Mouse (Mus musculus) adrenal gland (tissue): ENCODE results near the gene Olfr462.
"Not testable (repeated sequence)": the region's sequence is repeated elsewhere in the genome, so short reads cannot be mapped to it uniquely, and the experiment has no call there.

Experiments used
- intact Hi-C: fragments of 180-260 bp; cut with DNase I; formaldehyde crosslinking; loops from one replicate; pipeline ENCODE4 v1.15.1; 2025
- long read RNA-seq, 2 experiments: library from polyadenylated mRNA; unstranded; transcript quantifications; one replicate each; pipeline ENCODE4 v2.0.0; 2020; ENCODE audit warnings: borderline replicate concordance in 1 of 2; ENCODE audit not compliant: insufficient replicate concordance in 1 of 2

The Olfr462 gene
- long read RNA-seq, experiment 1: 0 reads
- long read RNA-seq, experiment 2: 0 reads

DNA sequence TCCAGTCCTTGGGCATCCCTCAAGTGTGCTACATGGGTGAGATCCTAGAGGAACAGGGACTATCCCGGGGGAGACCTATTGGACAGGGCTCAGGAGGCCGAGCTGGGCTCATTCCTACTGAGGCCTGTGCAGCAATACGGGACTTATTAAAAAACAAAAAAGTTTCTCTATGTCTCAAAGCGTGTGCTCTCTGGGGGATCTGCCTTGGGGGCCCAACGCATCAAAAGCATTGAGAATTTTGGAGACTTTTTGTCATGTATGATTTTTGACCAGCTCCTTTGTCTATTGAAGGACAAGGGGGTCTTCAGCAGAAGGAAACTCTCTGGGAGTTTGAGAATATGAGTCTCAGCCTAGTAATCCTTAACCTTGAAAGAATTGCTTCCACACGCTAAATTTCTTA, at the start of gene Olfr462:
Gene Olfr462 (minus strand): TSS at position 101 of the 400 bp plus-strand sequence.
- intact Hi-C loops: no loop called here

DNA sequence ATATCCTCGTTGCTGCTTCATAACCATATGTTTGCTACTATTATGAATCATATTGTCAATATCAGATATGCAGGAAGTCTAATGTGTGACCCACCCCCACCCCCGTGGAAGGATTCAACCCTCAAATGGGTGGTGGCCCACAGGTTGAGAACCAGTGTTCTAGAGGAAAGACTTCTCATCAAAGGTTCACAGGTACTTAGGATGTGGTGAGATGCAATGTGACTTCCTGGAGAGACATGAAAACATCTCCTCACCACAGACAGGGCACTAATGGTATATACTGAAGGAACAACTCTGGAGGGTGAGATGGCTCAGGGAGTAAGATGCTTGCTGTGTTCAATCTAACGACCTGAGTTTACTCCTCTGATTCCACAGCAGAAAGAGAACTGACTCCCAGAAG, 43.4 kb upstream of the Olfr462 start:
- intact Hi-C loops: no loop called here

DNA sequence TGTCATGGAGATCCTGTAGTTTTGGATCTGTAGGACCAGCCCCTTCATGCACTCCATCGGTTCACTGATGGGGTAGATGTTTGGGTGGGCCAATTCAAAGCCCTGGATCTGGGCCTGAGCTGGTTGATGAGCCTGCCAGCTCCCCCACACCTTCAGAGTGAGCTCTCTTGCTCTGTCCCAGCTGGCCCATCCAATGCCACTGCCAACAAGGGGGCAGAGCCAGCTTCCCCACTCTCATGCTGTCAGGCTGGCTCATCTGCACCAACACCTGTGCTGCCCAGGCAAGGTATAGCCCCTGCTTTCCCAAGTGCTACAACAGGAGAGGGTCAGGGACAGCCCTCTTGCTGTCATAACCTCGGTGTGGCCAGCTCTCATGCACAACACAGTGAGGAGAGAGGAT, 41.7 kb upstream of the Olfr462 start:
- intact Hi-C loops: no loop called here

DNA sequence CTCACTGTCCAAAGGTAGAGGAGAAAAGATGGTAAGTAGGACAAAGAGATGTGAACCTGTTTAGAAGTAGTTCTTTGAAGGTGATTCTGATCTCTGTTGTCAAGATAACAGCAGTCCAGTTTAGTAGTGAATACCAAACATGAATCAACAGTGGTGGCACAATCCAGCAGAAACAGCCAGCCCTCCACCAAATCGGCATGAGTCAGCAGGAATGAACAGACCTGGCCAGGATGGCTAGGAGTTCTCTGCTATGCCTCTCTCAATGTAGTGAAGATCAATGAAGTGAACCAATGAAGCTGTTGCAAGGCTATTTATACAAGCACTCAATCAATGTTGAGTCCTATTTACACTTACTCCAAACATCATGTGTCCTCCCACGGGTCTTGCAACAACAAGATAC, 38.3 kb upstream of the Olfr462 start:
- intact Hi-C loops: no loop called here

DNA sequence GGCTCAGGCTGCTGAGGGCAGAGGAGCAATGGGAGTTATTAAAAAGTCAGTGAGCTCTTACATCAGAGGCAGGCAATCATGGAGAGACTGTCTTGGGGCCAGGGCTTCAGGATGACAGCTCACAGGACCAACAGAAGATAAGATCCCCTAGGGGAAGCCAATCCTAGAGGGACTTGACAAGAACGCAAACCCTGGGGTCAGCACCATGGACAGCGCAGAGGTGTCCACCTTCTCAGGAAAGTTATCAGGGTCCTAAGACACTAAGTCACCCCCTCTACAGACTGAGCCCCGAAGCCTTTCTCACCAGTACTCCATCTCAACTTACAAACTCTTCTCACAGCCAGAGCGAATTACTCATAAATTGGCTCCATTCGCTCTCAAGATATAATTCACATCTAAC, 28.9 kb upstream of the Olfr462 start, which contains the start of gene Olfr464:
Gene Olfr464 (minus strand): TSS at position 2 of the 400 bp plus-strand sequence.
- intact Hi-C loops: no loop called here

DNA sequence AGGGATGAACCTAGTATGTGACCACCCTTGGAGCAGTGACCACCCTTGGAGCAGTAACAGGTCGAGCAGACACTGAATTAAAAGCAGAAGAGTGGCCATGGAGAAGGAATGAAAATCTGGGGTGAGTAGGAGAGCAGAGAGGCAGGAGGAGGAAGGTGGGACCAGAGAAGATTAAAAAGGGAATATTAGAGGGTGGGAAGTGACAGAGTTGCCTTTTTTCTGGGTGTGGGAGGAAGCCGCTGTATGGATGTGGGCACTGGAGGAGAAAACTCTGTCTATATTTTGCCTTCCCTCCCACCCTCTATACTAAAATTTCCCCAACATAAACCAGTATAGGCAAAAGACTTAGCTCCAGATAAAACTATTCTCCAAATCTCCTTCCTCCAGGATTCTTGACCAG, 28.2 kb upstream of the Olfr462 start:
- intact Hi-C loops: no loop called here

DNA sequence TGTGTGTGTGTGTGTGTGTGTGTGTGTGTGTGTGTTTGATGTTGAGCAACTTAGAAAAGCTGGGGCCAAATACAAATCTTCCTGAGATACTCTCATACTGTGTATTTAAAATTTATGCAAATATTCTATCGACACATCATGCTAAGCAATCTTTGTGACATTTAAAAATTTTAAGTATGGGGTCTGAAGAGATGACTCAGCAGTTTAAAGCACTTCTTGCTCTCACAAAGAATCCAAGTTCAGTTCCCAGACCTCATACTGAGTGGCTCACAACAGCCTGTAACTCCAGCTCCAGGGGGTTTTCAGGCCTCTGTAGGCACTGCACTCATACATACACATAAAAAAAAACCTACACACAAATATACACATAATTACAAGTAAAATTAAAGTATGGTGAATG, 23.9 kb upstream of the Olfr462 start:
- intact Hi-C loops: no loop called here

DNA sequence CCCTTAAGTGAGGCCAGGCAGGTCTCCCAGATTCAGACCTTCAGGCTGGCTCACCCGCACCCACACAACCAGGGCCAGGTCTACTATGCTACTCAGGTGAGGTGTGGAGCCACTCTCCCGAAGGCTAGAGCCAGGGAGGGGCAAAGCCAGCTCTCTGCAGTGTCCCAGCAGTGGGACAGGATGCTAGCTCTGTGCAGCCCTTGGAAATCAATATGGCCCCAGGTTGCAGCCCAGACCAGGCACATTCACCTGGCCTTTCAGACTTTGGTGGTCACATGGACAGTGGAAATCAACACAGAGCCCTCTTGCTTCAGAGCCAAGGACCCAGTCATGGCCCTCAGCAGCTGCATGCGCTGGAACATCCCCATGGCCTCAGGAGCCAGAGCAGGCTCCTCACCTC, 12.3 kb upstream of the Olfr462 start:
- intact Hi-C loops: no loop called here

DNA sequence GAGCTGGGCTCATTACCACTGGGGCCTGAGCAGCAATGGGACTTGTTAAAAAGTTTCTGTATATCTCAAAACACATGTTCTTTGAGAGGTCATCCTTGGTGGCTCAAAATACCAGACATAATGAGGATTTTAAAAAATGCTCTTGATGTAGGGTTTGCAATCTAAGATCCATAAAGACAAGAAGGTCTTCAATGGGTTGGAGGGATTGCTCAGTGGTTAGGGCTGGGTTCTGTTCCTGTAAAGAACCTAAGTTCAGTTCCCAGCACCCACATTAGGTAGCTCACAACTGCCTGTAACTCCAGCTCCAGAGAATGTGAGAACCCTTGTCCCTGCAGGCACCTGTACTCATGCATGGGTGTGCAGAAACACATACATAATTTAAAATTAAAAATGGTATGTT, 5.2 kb upstream of the Olfr462 start, which contains the start of gene Olfr463:
Gene Olfr463 (minus strand): TSS at position 101 of the 400 bp plus-strand sequence.
- intact Hi-C loops: no loop called here

DNA sequence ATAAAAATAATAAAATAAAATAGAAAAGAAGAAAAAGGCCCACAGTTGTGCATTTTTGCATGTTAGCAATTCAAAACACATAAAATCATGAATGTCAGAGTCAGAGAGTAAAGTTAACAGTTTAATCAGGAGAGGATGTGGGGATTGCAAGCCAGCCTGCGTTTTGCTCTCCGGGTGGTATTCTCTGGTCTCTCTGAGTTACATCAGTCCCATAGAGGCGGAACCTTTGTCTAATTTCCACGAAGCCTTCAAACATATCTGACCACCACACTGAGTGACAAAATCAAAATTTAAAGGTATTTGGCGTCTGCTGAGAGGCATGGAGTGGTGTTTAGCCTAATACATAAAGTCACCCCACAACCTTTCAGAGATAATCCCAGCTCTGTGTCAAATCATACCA, 7.2 kb downstream of the Olfr462 start:
- intact Hi-C loops: no loop called here

DNA sequence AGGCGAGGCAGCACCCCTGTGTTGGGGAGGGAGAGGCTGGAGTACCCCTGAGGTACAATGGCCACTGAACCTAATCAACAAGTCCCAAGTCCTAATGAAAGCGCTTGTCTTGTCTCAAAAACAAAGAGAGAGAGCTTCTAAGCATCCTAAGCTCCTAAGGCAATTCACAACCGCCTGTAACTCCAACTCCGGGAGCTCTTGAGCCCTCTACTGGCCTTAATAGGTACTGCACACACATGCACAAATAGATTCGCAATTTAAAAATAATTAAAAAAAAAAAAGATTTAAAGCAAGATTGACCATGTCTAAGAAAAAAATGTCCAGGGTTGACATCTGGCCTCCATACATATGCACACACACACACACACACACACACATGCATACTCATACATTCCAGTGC, 8.6 kb downstream of the Olfr462 start:
- intact Hi-C loops: no loop called here

DNA sequence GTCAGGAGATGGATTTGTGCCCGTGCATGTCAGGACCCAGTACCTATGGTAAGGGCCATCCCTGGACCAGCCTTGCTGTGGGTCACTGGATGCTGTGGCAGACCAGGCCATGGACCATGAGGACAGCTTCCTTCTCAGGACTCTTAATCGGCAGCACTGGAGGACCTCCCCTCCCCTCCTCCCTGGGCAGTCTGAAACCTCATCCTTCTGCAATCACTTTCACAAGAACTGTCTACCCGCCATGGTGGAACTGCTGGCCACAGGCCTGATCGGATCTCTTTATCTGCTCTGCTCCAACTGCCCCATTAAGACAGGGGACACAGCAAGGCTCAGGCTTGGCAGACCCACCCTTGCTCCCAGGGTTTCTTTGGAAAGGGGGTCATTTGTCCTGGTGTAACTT, 10.4 kb downstream of the Olfr462 start:
- intact Hi-C loops: no loop called here

DNA sequence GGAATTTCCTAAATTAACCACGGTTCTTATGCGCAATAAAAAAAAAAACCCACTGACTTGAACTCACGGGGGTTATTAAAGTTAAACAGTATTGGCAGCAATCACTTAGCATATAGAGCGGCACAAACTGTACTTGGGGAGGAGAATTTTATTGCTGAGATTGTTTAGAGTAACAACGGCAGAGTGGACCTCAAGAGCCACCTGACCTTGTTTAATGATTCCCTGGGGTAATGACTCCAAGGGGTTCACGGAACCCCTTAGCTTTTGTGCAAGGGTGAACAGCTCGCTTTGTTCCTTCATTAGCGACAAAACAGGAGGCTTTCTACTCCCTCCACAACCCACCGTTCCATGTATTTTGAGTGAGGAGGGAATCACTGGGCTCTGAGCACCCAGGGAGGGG, 12.2 kb downstream of the Olfr462 start:
- intact Hi-C loops: no loop called here

DNA sequence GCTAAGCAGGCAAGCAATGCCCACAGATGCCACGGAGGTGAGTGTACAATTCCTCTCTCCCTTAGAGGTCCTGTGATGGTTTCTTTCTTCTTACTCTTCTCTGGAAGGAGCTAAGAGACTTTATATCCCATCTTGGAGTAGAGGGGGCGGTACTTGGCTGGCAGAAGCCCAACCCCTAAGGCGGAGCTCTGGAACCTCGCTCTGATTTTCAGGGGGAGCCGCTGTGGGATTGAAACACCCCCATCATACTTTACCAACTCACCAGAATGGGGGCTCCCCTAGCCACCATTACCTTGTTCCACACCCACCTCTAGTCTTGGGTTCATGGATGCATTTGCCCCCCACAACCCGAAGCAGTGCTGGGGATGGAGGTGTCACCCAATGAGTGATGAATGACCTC, 16.6 kb downstream of the Olfr462 start, which contains the start of gene Epx:
Gene Epx (minus strand): TSS at position 101 of the 400 bp plus-strand sequence.
- intact Hi-C loops: no loop called here

DNA sequence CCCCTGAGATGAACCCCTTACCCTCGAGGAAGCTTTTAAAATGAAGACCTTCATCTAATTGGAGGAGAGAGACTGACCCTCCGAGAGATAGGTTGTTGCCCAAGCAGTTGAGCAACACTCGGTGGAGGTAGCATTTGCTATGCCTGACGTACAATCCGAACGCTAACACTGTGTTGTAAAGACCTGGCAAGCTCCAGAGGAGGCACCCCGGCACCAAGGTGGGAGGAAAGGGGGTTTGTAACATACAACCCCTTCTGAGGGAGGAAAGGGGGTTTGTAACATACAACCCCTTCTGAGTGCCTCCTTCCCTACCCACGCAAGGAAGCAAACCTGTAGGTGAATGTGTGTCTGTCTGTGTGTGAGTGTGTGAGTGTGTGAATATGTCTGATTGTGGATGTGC, 20.3 kb downstream of the Olfr462 start:
- intact Hi-C loops: no loop called here

DNA sequence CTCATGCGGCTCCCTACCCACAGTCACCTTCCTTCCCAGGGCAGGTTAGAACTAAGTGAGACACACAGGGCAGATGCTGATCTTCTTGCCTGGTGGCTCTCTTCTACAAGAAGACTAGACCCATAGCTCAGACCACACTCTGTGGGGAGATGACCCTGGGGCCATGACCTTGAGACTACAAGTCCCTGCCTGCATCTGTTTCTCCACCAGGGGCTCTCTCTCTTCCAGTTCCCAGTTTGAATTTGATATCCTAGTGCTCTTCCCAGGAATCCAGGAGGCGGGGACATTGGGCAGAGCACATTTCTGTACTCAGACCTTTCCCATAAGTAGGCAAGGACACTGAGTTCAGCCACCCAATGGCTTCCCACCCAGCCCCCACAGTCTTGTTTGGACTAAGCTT, 22.0 kb downstream of the Olfr462 start:
- intact Hi-C loops: no loop called here

DNA sequence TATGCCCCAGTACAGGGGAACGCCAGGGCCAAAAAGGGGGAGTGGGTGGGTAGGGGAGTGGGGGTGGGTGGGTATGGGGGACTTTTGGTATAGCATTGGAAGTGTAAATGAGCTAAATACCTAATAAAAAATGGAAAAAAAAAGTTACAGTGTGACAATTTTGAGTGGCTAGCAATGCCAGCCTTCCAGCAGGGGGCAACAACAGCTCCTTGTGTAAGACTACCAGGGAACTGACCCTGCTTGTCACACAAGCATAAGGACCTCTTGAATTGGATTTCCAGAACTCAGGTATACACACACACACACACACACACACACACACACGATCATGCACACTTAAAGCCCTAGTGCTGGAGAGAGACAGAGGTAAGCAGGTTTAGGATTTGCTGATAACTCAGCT, 25.2 kb downstream of the Olfr462 start:
- intact Hi-C loops: not testable (repeated sequence)

DNA sequence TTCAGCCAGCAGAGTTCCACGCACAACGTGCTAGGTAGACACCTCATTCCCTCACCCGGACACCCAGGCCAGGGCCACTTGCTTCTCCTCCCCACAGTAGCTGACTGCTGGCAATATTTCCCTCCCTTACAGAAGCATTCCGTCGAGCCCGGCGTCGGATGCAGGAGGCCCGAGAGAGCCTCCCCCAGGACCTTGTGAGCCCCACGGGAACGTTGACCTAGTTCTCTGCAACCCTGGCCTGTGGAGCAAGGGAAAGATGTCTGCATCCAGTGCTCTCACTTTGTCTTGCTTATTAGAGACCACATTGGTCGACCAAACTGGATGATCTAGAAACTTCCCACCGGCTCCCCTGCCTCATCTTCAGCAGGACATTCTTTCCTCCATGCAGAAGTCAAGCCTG, 29.3 kb downstream of the Olfr462 start:
- intact Hi-C loops: no loop called here

DNA sequence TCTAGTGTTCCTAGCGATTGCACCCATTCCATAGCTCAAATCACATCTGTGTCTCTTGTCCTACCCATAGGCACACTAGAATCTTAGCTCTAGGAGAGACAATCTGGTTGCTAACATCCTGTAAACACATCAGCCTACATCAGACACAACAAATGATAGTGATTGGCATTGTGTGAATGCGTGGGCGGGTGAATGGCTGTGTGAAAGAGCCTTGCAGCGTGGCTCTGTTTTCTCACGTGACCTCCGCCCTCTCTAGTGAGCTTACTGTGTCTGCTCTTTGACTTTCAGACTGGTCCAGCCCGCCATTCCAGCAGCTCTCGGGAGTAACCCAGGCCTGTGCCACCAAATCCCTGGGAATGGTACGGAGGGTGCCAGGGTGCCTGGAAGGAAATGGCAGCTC, 31.6 kb downstream of the Olfr462 start:
- intact Hi-C loops: no loop called here

DNA sequence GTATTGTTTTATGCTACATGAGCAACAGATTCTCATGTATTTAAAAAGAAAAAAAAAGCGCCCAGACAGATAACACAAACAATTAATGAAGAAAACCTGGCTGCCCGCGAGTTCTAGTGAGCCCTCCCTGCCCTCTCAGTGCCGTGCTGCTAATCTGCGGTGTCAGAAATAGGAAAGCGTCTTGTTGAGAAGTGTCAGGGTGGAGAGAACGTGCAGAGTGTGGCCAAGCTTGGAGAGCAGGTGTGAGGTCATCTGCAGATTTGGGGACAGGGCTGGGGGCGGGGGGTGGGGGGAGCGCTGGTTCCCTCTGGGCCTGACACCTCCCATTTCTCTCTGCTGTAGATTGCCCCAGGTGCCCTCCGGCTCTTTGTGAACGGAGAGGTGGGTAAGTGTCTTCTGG, 32.8 kb downstream of the Olfr462 start:
- intact Hi-C loops: no loop called here

DNA sequence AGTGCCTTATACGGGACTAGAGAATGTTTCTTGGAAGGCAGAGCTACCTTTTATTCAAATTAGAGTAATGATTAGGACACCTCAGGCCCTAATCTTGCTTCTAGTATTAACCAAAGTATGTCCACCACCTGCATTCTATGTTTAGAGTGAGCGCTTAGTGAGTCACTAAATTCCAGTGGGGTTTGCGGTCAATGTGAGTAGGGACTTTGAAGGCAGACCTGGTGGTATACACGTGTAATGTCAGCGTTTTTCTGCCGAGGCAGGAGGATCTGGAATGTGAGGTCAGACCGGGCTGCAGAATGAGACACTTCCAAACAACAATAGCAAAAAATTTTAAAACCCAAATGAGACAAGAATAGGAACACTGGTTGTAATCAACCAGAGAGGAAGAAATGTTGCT, 37.5 kb downstream of the Olfr462 start:
- intact Hi-C loops: no loop called here

DNA sequence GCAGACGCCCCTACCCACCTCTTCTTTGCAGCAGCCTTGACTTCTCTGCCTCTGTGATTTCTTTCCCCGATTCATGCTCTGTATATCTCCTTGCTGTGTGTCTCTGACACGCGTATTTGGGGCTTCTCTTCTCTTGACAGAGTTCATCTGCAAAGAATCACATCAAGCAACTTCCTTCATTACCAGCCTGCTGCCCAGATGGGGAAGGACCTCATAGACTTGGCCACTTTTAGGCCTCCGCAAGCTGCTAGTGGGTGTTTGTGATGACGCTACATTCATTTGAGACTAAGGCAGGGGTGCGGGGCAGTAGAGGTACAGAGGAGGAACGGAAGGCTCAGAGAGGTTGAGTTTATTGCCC, 38.5 kb downstream of the Olfr462 start:
- intact Hi-C loops: no loop called here

DNA sequence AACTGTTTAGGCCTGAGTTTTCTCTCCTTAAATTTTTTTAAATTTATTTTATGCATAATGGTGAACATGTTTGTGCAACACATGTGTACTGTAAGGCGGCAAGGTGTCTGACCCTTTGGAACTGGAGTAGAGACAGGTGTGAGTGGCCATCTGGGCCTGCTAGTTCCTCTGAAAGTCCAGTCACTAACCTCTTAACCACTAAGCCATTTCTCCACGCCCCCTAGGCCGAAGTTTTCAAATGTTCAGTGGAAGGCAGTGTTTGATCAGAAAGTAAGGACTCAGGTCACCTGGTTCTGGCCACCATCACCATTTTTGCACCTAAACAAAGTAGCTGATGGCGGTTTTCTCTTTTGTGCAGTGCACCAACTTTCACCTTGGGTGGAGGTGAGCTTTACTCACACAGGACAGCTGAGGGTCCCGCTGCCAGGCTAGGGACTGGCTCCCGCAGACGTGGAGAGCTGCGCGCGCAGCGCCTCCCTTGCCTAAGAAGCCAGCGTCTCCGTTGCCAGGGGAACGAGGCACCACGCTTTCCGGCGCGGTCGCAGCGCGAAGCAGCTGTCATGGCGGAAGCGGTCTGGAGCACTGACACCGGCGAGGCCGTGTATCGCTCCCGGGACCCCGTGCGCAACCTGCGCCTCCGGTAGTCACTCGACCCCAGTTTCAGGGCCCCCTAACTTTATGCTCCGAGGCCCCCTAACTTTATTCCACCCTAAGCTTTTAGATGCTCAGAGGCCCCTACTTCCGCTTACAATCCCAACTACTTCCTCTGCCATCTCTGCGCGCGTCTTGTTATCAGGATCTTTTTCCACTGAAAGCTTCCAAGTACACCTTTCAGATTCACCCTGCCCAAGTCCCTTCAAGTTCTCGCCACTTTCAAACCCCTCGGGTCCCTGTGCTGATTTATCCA, 39.1 kb downstream of the Olfr462 start, which contains the start of gene Mks1:
Gene Mks1 (plus strand): TSS at position 526 of the 907 bp plus-strand sequence.
- intact Hi-C loops: no loop called here
